Mouse (Mus musculus) heart, embryonic 14.5 days (tissue): Measurements from ENCODE around the gene Rhpn2. TPM values are rescaled to one million over a fixed set of nuclear protein-coding genes. Genes with fewer than 3 reads are reported as not detected.
"Not testable (repeated sequence)": the region's sequence is repeated elsewhere in the genome, so short reads cannot be mapped to it uniquely, and the experiment has no call there.

Experiments used
- ATAC-seq: fragments of 200-750 bp; cut with Nextera tagmentation; 2 replicates; pipeline ENCODE4 v1.8.0; 2017; ENCODE audit warnings: low read depth, moderate TSS enrichment; ENCODE audit not compliant: insufficient number of reproducible peaks, insufficient read depth, low FRiP score
- H3K27ac ChIP-seq, 2 experiments: fragments of 200-500 bp in 1 of 2; fragments of 300-500 bp in 1 of 2; sonication (generic) in 1 of 2; replicated peaks in 1 of 2; 2 replicates each; pipeline ENCODE4 v1.5.1; 2012 to 2014; ENCODE audit warnings: low read depth in 2 of 2, low read length in 2 of 2, control low read depth in 1 of 2, mild to moderate bottlenecking in 1 of 2, mixed read lengths in 1 of 2; ENCODE audit not compliant: control insufficient read depth in 1 of 2, insufficient read depth in 1 of 2
- H3K27me3 ChIP-seq: fragments of 300-500 bp; sonication (generic); 2 replicates; pipeline ENCODE4 v1.6.1; 2014; ENCODE audit warnings: mild to moderate bottlenecking, low read length, control low read depth; ENCODE audit not compliant: control insufficient read depth, insufficient read depth
- H3K36me3 ChIP-seq: fragments of 300-500 bp; sonication (generic); 2 replicates; pipeline ENCODE4 v1.6.1; 2014; ENCODE audit warnings: mild to moderate bottlenecking, control low read depth, low read length, mixed read lengths; ENCODE audit not compliant: control insufficient read depth, insufficient read depth
- H3K4me1 ChIP-seq, 2 experiments: fragments of 200-500 bp in 1 of 2; fragments of 300-500 bp in 1 of 2; sonication (generic) in 1 of 2; 2 replicates each; pipeline ENCODE4 v1.6.1; 2012 to 2014; ENCODE audit warnings: low read length in 2 of 2, control low read depth in 1 of 2, mixed read lengths in 1 of 2; ENCODE audit not compliant: control insufficient read depth in 2 of 2, insufficient read depth in 2 of 2
- H3K4me2 ChIP-seq: fragments of 300-500 bp; sonication (generic); 2 replicates; pipeline ENCODE4 v1.6.1; 2014; ENCODE audit warnings: mild to moderate bottlenecking, low read length
- H3K4me3 ChIP-seq, 2 experiments: fragments of 200-500 bp in 1 of 2; fragments of 300-500 bp in 1 of 2; sonication (generic) in 1 of 2; 2 replicates each; pipeline ENCODE4 v1.5.1; 2012 to 2014; ENCODE audit warnings: low read length in 2 of 2, mild to moderate bottlenecking in 2 of 2, control low read depth in 1 of 2, low read depth in 1 of 2, moderate library complexity in 1 of 2; ENCODE audit not compliant: control insufficient read depth in 1 of 2, insufficient read depth in 1 of 2
- H3K9ac ChIP-seq: fragments of 300-500 bp; sonication (generic); 2 replicates; pipeline ENCODE4 v1.6.1; 2014; ENCODE audit warnings: mild to moderate bottlenecking, low read length
- H3K9me3 ChIP-seq: fragments of 300-500 bp; sonication (generic); 2 replicates; pipeline ENCODE4 v1.6.1; 2016; ENCODE audit warnings: low read length, control low read depth; ENCODE audit not compliant: control insufficient read depth
- WGBS: fragments of 180-500 bp; shearing (Covaris S2); extraction: QIAGEN DNeasy Blood & Tissue Kit; methylation state at CpG from one replicate; pipeline ENCODE4 v1.1.7; 2014; 5-methylcytosine and 5-hydroxymethylcytosine counted together
- polyA plus RNA-seq: library from polyadenylated mRNA; unstranded; fragments of >200 nt; fragmentation: Nextera tagmentation; extraction: Ambion mirVana; gene quantifications from 2 replicates; pipeline ENCODE4 v1.2.1, GENCODE M21; 2014

Gene Rhpn2
- polyA plus RNA-seq, 1 experiment from 2014 or later = 5.1 TPM

DNA sequence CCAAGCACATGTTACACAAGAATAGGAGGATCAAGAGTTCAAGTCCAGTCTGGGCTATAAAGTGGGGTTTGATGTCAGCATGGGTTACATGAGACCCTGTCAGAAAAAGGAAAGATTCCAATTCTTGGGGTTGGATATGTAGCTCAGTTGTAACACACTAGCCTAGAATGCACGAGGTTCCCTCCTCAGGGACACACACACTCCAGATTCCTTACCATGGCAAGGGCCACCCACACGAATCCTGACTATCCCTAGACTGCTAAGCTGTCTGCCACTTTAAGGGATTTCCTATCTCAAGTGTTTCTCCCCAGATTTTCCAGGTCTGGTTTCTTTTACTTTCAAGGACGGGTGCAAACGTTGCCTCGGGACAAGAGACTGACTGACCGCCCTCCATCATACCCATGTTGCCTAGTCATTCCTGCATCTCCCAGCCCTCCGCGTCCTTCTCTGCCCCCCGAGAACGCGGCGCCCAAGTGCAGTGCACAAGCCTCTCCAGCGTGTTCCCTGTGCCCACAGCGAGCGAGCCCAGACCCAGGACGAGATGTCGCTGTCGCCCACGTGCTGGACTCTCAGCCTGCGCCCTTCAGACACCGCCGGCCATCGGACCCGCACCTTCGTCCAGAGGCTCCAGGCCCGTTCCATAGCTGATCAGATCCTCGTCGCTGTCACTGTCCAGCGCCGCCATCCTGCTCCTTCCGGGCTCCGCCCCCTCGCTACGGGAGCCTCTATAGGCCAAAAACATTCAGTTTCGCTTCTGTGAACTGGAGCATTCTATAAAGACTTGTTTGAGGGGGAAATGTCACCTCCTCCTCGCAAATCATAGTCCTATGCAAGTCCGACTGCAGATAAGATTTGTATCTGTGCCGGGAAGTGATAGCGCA, 16.0 kb upstream of the Rhpn2 start, which contains the start of gene Gpatch1:
Gene Gpatch1 (minus strand): TSS at position 712 of the 881 bp plus-strand sequence.
- Histone ChIP-seq H3K4me2 (peak within 1 kb of the TSS; percentile 78), H3K27me3 (no peaks in the 10 kb centered on the region), H3K36me3 (no peaks in the 10 kb centered on the region), H3K9ac (peak within 1 kb of the TSS; percentile 85), H3K27ac (peak within 1 kb of the TSS; percentile 3 to 62; a peak in 2 of 4 replicates), H3K4me1 (peaks cover 7 to 8% of the 10 kb centered on the region in 2 experiments), H3K9me3 (no peaks in the 10 kb centered on the region), H3K4me3 (peak within 1 kb of the TSS; percentile 58 to 76)
- peak; percentile 68; the same call in 1 of the 2 replicates for ATAC-seq
- 1% methylated on average over 39 of the region's 39 CpGs for WGBS

DNA sequence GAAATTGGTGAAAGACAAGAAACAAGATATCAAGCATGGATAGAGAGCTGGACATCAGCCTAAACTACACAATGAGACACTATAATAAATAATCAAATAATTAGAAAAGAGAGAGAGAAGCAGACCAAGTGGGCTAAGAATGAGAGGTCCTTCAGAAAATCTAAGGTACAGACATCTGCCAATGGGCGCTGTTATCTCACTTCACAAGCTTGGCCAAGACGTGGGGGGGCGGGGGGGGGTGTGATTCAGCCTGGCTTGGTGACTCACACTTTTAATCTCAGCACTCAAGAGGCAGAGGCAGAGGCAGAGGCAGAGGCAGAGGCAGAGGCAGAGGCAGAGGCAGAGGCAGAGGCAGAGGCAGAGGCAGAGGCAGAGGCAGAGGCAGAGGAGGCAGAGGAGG, 14.7 kb upstream of the Rhpn2 start:
- not testable (repeated sequence) for H3K36me3 ChIP-seq, H3K4me1 ChIP-seq, H3K9ac ChIP-seq, H3K4me2 ChIP-seq, H3K9me3 ChIP-seq, ATAC-seq, H3K27me3 ChIP-seq, H3K27ac ChIP-seq, H3K4me3 ChIP-seq
- 36% methylated on average over 3 of the region's 3 CpGs for WGBS

DNA sequence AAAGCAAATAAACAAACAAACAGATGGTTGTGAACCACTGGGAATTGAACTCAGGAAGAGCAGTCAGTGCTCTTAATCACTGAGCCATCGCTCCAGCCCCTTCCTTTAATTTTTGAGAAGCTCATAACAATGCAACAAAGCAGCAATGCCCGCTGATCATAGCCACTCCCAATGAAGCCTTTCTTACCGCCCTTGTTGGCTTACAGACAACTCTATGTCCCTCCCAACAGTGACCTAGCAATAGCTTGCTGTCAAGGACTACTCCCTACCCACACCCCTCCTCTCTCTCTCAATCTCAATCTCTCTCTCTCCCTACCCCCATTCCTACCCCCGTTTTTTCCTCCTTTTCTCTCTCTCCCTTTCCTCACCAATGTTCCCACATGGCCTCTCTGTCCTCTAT, 14.2 kb upstream of the Rhpn2 start:
- Histone ChIP-seq H3K27me3 (no peaks in the 10 kb centered on the region), H3K4me1 (peaks cover 7 to 8% of the 10 kb centered on the region in 2 experiments), H3K9me3 (no peaks in the 10 kb centered on the region), H3K36me3 (no peaks in the 10 kb centered on the region), H3K4me2 (no peak overlapping the region), H3K27ac (no peak overlapping the region), H3K9ac (no peak overlapping the region), H3K4me3 (no peak overlapping the region)
- ATAC-seq = no peak
- 71% methylated on average over 4 of the region's 4 CpGs for WGBS

DNA sequence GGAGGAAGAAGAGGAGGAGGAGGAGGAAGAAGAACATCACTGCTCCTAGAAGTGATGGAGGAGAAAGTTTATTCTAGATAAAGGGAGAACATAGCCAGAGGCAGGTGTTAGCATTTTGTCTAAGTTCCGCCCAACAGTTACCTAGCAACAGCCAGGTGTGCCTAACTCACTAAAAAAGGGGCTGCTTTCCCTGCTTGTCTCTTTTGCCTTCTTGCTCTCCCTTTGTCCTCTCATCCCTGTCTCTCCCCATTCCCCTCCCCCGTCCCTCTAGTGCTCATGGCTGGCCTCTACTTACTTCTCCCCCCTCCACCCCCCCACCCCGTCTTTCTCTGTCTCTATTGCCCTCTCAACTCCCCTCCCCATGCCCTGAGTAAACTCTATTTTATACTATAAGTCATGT, 11.8 kb upstream of the Rhpn2 start:
- 66% methylated on average over 3 of the region's 3 CpGs for WGBS
- H3K27me3 ChIP-seq = no peaks in the 10 kb centered on the region
- ATAC-seq = no peak

DNA sequence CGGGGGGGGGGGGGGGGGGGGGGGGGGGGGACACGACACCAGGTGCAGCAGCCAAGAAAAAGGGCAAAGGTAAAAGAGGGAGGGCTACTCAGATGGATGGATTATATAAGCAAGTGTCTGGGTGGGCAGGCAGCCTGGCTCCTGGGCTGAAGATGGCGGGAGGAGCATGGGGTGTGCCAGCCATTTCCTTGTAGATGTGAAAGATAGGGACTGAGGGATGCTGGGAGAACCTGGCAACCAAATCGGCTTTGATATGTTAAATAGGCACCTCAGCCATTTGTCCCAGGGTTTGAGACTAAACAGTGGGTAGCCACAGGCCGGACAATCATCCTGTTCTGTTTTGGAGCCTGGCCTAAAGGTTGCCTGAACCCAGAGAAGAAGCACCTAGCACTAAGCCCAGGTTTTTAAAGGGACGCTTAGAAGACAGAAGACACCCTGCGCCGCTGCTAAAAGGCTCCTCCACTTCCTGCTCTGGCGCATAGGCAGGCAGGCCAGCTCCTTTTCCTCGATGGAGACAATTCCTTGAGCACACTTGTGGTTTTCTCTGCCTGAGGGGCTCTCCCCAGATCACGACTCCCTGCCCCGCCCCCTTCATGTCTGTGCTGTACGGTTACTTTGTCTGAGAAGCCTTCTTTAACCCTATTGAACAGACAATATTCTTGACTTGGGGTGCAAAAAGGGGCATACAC, 11.1 kb upstream of the Rhpn2 start:
- Histone ChIP-seq H3K9me3 (no peaks in the 10 kb centered on the region), H3K4me1 (peaks cover 0 to 2% of the 10 kb centered on the region in 2 experiments; a peak in 1 of 4 replicates), H3K4me2 (peak overlapping the region; percentile 9; the same call in 1 of the 2 replicates), H3K36me3 (no peaks in the 10 kb centered on the region), H3K9ac (no peak overlapping the region), H3K27ac (no peak overlapping the region), H3K27me3 (no peaks in the 10 kb centered on the region), H3K4me3 (no peak overlapping the region)
- WGBS = 14% methylated on average over 11 of the region's 13 CpGs
- ATAC-seq = no peak

More for the DNA sequence above, 11.8 kb upstream of the Rhpn2 start:
- H3K4me2 ChIP-seq = no peak overlapping the region
- H3K36me3 ChIP-seq = no peaks in the 10 kb centered on the region
- no peak overlapping the region for H3K9ac ChIP-seq
- no peaks in the 10 kb centered on the region for H3K9me3 ChIP-seq
- no peak overlapping the region for H3K27ac ChIP-seq
- no peak overlapping the region for H3K4me3 ChIP-seq
- peaks cover 6% of the 10 kb centered on the region in 2 experiments for H3K4me1 ChIP-seq

DNA sequence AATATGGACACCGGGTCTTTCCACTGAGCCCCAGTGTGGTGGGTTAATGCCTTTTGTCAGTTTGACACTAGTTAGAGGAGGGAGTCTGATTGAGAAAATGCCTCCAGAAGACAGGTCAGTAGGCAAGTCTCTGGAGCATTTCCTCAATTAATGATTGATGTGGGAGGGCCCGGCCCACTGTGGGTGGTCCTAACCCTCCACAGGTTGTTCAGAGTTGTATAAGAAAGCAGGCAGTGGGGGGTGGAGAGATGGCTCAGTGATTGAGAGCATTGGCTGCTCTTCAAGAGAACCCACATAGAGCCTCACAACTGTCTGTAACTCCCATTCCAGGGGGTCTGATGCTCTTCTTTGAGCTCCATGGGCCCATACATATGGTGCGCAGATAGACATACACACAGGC, 2.4 kb upstream of the Rhpn2 start:
- H3K9me3 ChIP-seq = no peaks in the 10 kb centered on the region
- H3K27ac ChIP-seq = no peak overlapping the region
- ATAC-seq = no peak
- peaks cover 12% of the 10 kb centered on the region for H3K27me3 ChIP-seq
- WGBS = 73% methylated on average over 3 of the region's 3 CpGs
- H3K4me3 ChIP-seq = no peak overlapping the region
- no peak overlapping the region for H3K4me2 ChIP-seq
- H3K9ac ChIP-seq = no peak overlapping the region
- no peaks in the 10 kb centered on the region for H3K36me3 ChIP-seq
- peaks cover 6% of the 10 kb centered on the region in 2 experiments; a peak in 3 of 4 replicates for H3K4me1 ChIP-seq

DNA sequence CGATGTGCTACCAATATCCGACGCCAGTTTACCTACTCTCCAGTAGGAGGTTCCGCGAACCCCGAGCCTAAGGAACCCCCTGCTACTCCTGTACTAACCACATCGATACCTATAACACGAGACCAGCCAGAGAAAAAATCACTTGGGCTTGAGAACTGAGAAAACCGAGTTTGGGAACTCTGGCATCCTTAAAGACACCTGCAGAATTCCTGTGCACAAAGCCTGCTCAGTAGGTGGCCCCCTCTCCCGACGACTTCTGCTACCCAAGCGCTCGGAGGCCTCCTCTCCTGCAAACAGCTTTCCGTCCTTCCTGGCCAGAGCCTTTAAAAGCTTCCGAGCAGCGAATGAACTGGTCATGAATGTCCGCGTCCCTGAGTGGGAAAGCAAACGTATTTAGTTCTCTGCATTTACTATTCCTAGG, 729 bp upstream of the Rhpn2 start:
- H3K27ac ChIP-seq = peak overlapping the region; percentile 22 to 52; a peak in 3 of 4 replicates
- H3K4me2 ChIP-seq = peak overlapping the region; percentile 97
- H3K9me3 ChIP-seq = no peaks in the 10 kb centered on the region
- H3K4me1 ChIP-seq = peaks cover 6% of the 10 kb centered on the region in 2 experiments; a peak in 3 of 4 replicates
- WGBS = under 1% methylated on average over 19 of the region's 19 CpGs
- peak overlapping the region; percentile 62 to 80 for H3K4me3 ChIP-seq
- peaks cover 12% of the 10 kb centered on the region for H3K27me3 ChIP-seq
- H3K9ac ChIP-seq = peak overlapping the region; percentile 70
- no peaks in the 10 kb centered on the region for H3K36me3 ChIP-seq
- no peak for ATAC-seq
